Mouse (Mus musculus) liver, embryonic 14.5 days (tissue): ENCODE measurements around the gene Cdk12. TPM values are rescaled to one million over a fixed set of nuclear protein-coding genes. Genes with fewer than 3 reads are reported as not detected.

ENCODE experiments used
- ATAC-seq: fragments of 200-750 bp; cut with Nextera tagmentation; 2 replicates; pipeline ENCODE4 v1.8.0; 2017; ENCODE audit warnings: moderate number of reproducible peaks, mild to moderate bottlenecking, moderate library complexity; ENCODE audit not compliant: insufficient read depth
- DNase-seq, 3 experiments: peaks; one replicate each; pipeline ENCODE4 v3.0.0-alpha.2; 2012 to 2013; ENCODE audit warnings: low read depth in 3 of 3, low spot score in 3 of 3
- H3K27ac ChIP-seq: fragments of 300-500 bp; sonication (generic); 2 replicates; pipeline ENCODE4 v1.5.1; 2014; ENCODE audit warnings: moderate library complexity, mild to moderate bottlenecking, control low read depth, inconsistent platforms
- H3K27me3 ChIP-seq: fragments of 300-500 bp; sonication (generic); 2 replicates; pipeline ENCODE4 v1.6.1; 2014; ENCODE audit warnings: mild to moderate bottlenecking, low read length, moderate library complexity; ENCODE audit not compliant: control insufficient read depth, insufficient read depth
- H3K36me3 ChIP-seq: fragments of 300-500 bp; sonication (generic); replicated peaks from 2 replicates; pipeline ENCODE4 v1.6.1; 2014; ENCODE audit warnings: low read depth; ENCODE audit not compliant: control insufficient read depth, insufficient read depth
- H3K4me1 ChIP-seq, 2 experiments: fragments of 200-500 bp in 1 of 2; fragments of 300-500 bp in 1 of 2; sonication (generic) in 1 of 2; replicated peaks; 2 replicates each; pipeline ENCODE4 v1.6.1; 2012 to 2014; ENCODE audit warnings: antibody characterized with exemption in 1 of 2, inconsistent platforms in 1 of 2, low read length in 1 of 2; ENCODE audit not compliant: control insufficient read depth in 2 of 2, insufficient read depth in 2 of 2
- H3K4me2 ChIP-seq: fragments of 300-500 bp; sonication (generic); 2 replicates; pipeline ENCODE4 v1.6.1; 2014; ENCODE audit warnings: low read depth, mild to moderate bottlenecking, control low read depth, moderate library complexity
- H3K4me3 ChIP-seq, 2 experiments: fragments of 200-500 bp in 1 of 2; fragments of 300-500 bp in 1 of 2; sonication (generic) in 1 of 2; 2 replicates each; pipeline ENCODE4 v1.5.1; 2012 to 2014; ENCODE audit warnings: low read depth in 2 of 2, low read length in 2 of 2, mild to moderate bottlenecking in 2 of 2, control low read depth in 1 of 2, inconsistent platforms in 1 of 2, moderate library complexity in 1 of 2; ENCODE audit not compliant: insufficient read depth in 1 of 2
- H3K9ac ChIP-seq: fragments of 300-500 bp; sonication (generic); replicated peaks from 2 replicates; pipeline ENCODE4 v1.6.1; 2014; ENCODE audit warnings: mild to moderate bottlenecking, control low read depth, moderate library complexity
- H3K9me3 ChIP-seq: fragments of 300-500 bp; sonication (generic); 2 replicates; pipeline ENCODE4 v1.6.1; 2016; ENCODE audit warnings: low read length, mixed read lengths; ENCODE audit not compliant: control insufficient read depth
- CTCF ChIP-seq: IDR thresholded peaks from 2 replicates; pipeline ENCODE4 v1.5.1; 2016; ENCODE audit warnings: antibody characterized with exemption, low read depth, control low read depth
- EP300 ChIP-seq: IDR thresholded peaks from 2 replicates; pipeline ENCODE4 v1.6.1; 2016; ENCODE audit warnings: antibody characterized with exemption, low read depth
- WGBS: fragments of 180-500 bp; shearing (Covaris S2); extraction: QIAGEN DNeasy Blood & Tissue Kit; methylation state at CpG from one replicate; pipeline ENCODE4 v1.1.7; 2014; ENCODE audit not compliant: insufficient replicate concordance; 5-methylcytosine and 5-hydroxymethylcytosine counted together
- polyA plus RNA-seq, 2 experiments: library from polyadenylated mRNA; depleted of rRNA in 1 of 2; stranded (reverse) in 1 of 2; unstranded in 1 of 2; fragments of >200 nt; fragmentation: Nextera tagmentation in 1 of 2; extraction: Ambion mirVana in 1 of 2; gene quantifications; 2 replicates each; pipeline versions ENCODE4 v1.2.1 to v1.2.3; 2012 to 2014

Cdk12 gene
- polyA plus RNA-seq, 2 experiments: 4.7 to 9.8 TPM

DNA sequence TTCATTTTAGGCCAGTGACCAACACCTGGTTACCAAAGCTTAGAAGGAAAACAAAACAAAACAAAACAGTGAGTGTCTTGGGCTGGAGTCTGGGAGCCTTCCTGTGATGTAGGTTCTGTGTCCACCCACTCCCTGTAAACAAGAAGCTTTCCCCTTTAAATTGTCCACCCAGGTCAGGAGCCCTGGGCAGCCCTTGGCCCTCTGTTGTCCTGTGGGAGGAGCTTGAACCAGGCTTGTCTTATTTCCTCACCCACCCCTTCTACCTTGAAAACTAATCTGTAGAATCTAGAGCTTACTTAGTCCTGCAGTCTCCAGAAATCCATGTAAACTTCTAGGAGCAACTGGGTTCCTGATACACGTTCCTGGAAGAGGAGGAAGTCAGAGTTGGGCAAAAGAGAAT lies 119.3 kb downstream of the Cdk12 start:
- ATAC-seq (no peak), DNase-seq (no peak)
- H3K4me2 ChIP-seq: no peak overlapping the region
- H3K9ac ChIP-seq: no peak overlapping the region
- no peaks in the 10 kb centered on the region for H3K36me3 ChIP-seq
- H3K27ac ChIP-seq: no peak overlapping the region
- no peak for TF ChIP-seq CTCF
- no peak for TF ChIP-seq EP300
- WGBS: 0% methylated on average over 1 of the region's 1 CpGs
- no peak overlapping the region for H3K4me3 ChIP-seq
- no peaks in the 10 kb centered on the region for H3K9me3 ChIP-seq
- no peaks in the 10 kb centered on the region for H3K4me1 ChIP-seq
- peaks cover 98% of the 10 kb centered on the region for H3K27me3 ChIP-seq

- H3K4me1 ChIP-seq: no peaks in the 10 kb centered on the region
- DNase-seq (no peak), ATAC-seq (no peak)
- H3K27me3 ChIP-seq: peaks cover 100% of the 10 kb centered on the region
- H3K4me3 ChIP-seq: no peak overlapping the region
- H3K27ac ChIP-seq: no peak overlapping the region
- no peak overlapping the region for H3K4me2 ChIP-seq
- no peak overlapping the region for H3K9ac ChIP-seq
- H3K9me3 ChIP-seq: no peaks in the 10 kb centered on the region
- no peaks in the 10 kb centered on the region for H3K36me3 ChIP-seq
- WGBS: 5% methylated on average over 10 of the region's 10 CpGs
- TF ChIP-seq EP300 (no peak), CTCF (no peak)
These were observed 120.4 kb downstream of the Cdk12 start for GRCm38 (mm10) chr11:98323136-98323866.

GRCm38 (mm10) chr11:98323933-98324332 lies 121.1 kb downstream of the Cdk12 start:
- H3K4me3 ChIP-seq: no peak overlapping the region
- no peak overlapping the region for H3K4me2 ChIP-seq
- H3K9me3 ChIP-seq: no peaks in the 10 kb centered on the region
- H3K36me3 ChIP-seq: no peaks in the 10 kb centered on the region
- H3K27me3 ChIP-seq: peaks cover 100% of the 10 kb centered on the region
- no peak overlapping the region for H3K9ac ChIP-seq
- TF ChIP-seq EP300 (no peak), CTCF (no peak)
- ATAC-seq: no peak
- DNase-seq: no peak
- WGBS: 4% methylated on average over 9 of the region's 9 CpGs
- H3K4me1 ChIP-seq: no peaks in the 10 kb centered on the region
- no peak overlapping the region for H3K27ac ChIP-seq

GRCm38 (mm10) chr11:98325191-98325820 lies 122.4 kb downstream of the Cdk12 start:
- H3K27me3 ChIP-seq: peaks cover 100% of the 10 kb centered on the region
- H3K9ac ChIP-seq: no peak overlapping the region
- no peaks in the 10 kb centered on the region for H3K9me3 ChIP-seq
- ATAC-seq (no peak), DNase-seq (no peak)
- no peak overlapping the region for H3K27ac ChIP-seq
- no peak overlapping the region for H3K4me2 ChIP-seq
- H3K4me3 ChIP-seq: no peak overlapping the region
- H3K4me1 ChIP-seq: no peaks in the 10 kb centered on the region
- TF ChIP-seq CTCF (no peak), EP300 (no peak)
- 5% methylated on average over 14 of the region's 14 CpGs for WGBS
- no peaks in the 10 kb centered on the region for H3K36me3 ChIP-seq

DNA sequence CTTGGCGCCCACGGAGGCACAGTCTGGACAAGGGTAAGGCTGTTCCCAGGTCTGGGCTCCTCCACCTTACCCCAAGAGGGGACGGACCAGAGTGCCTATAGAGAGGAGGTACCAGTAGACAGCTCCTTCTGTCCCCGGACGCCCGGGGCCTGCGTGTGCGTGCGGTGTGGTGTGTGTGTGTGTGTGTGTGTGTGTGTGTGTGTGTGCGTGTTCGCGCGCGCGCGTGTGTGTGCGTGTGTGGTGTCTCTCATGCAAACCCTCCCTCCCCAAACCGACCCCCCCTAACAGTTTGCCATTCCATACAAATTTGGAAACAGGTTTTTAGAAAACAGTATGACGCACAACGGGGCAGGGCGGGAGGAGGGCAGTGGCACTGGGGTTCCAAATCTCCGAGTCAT lies 123.0 kb downstream of the Cdk12 start:
- no peak for TF ChIP-seq CTCF
- no peak for TF ChIP-seq EP300
- Histone ChIP-seq H3K4me1 (no peaks in the 10 kb centered on the region), H3K27ac (no peak overlapping the region), H3K36me3 (no peaks in the 10 kb centered on the region), H3K4me3 (no peak overlapping the region), H3K27me3 (peaks cover 100% of the 10 kb centered on the region), H3K9ac (no peak overlapping the region), H3K9me3 (no peaks in the 10 kb centered on the region), H3K4me2 (no peak overlapping the region)
- WGBS: 5% methylated on average over 22 of the region's 22 CpGs
- no peak for DNase-seq
- no peak for ATAC-seq
